Mouse (Mus musculus) G1E (cell line): ENCODE results near the gene Tmem132d.

Source experiments
- CTCF ChIP-seq: IDR thresholded peaks from 2 replicates; pipeline ENCODE4 v1.5.1; 2012; ENCODE audit warnings: low read depth, low read length, inconsistent platforms, mixed read lengths
- GATA2 ChIP-seq: IDR thresholded peaks from 2 replicates; pipeline ENCODE4 v1.6.1; 2012; ENCODE audit warnings: low read depth, low read length, inconsistent platforms, borderline replicate concordance
- POLR2AphosphoS5 ChIP-seq: IDR thresholded peaks from 2 replicates; pipeline ENCODE4 v1.6.1; 2012; ENCODE audit warnings: low read depth, low read length, inconsistent platforms; ENCODE audit not compliant: insufficient replicate concordance

DNA sequence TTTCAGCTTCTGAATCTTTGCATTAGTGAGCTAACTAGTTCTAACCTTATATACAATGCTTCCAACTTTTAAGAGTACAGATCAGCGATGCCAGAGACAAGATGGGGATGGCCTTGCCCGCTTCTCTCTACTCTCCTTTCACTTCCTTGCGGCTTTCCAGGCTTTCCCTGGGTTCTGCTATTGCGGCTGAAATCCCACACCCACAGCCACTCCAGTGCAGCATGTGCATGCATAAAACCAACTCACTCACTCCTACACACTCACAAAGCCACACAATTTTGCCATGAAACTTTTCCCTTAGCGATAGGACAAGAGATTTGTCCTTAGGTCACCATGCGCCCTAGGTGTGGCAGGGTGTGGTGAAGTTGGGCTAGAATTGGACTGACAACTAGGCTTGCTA is 567.7 kb downstream of the Tmem132d start:
- TF ChIP-seq GATA2 (no peak), CTCF (no peak), POLR2AphosphoS5 (no peak)
